Comparison of ENCODE assay signal across 10 mouse cellular contexts in the genomic region with DNA sequence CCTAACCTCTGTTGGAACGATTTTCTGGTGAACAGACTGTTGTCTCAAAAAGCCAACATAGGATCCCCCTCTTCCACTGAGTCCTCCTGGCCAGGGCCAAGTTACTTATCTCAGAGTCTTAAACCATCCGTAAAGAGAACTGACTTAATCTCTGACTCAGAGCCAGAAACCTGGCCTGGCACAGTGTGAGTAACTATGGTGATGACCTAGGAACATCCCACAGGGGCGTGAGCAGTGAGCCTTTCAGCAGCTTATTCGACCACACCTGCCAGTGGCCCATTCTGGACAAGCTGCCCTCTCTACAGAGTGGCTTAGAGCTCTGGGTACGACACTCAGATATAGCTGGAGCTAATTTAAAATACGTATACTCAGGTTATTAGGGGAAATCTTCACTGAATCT. TPM values are rescaled to one million over a fixed set of nuclear protein-coding genes. Genes with fewer than 3 reads are reported as not detected.
DNase-seq lines count a peak whose midpoint lies in the region; ATAC-seq and TF ChIP-seq lines count a peak whose summit lies in the region.
"Had no signal": no experiment of that assay in that cellular context is flagged by ENCODE, and none has a peak within 500 bp of the region (broad histone marks: within the 10 kb centered on the region; RNA-seq: fewer than 3 reads in every experiment).

No protein-coding gene starts in this region.

- WGBS in cerebellum, adult 2 months: 29% methylated on average over 6 of the region's 6 CpGs
- WGBS in midbrain, embryonic 14.5 days: 42% methylated on average over 6 of the region's 6 CpGs
- 58% methylated on average over 6 of the region's 6 CpGs for WGBS in midbrain, embryonic 10.5 days
- 31% methylated on average over 6 of the region's 6 CpGs for WGBS in kidney, adult 2 months

- H3K4me1 ChIP-seq in cerebellum, adult 2 months (ENCODE audit: control insufficient read depth, insufficient read depth, low read length): peaks cover 7% of the 10 kb centered on the region
- H3K4me1 ChIP-seq in midbrain, embryonic 14.5 days (ENCODE audit: control insufficient read depth, insufficient read depth, low read length): no peaks in the 10 kb centered on the region
- H3K4me1 ChIP-seq in midbrain, embryonic 10.5 days: peaks cover 16% of the 10 kb centered on the region
- peaks cover 12% of the 10 kb centered on the region; the same call in 1 of the 2 replicates for H3K4me1 ChIP-seq in kidney, adult 2 months (ENCODE audit: control insufficient read depth, insufficient read depth, low read length)

- intact Hi-C loops in left cerebral cortex, postnatal 25 days (cut with DNase I): no loop called here

- DNase-seq in cerebellum, adult 2 months: peak; percentile 25 to 52
- no peak for DNase-seq in cerebellum, adult 9-10 months
- DNase-seq in midbrain, embryonic 14.5 days: peak; percentile 39
- DNase-seq in midbrain, embryonic 10.5 days (ENCODE audit: low spot score): no peak
- DNase-seq in kidney, adult 2 months: peak; percentile 66
- DNase-seq in retina, postnatal 7 days (ENCODE audit: low read depth, low spot score): peak; percentile 31
- no peak for DNase-seq in frontal cortex, postnatal 36 days (ENCODE audit: low spot score in 2 of 2)
- DNase-seq in left cerebral cortex, postnatal 25 days (ENCODE audit: low spot score in 2 of 2): no peak
- DNase-seq: gastrocnemius, postnatal 25 days; liver had no signal

- no peak for TF ChIP-seq CTCF in cerebellum, adult 2 months (IDR thresholded peaks at IDR 0.05; ENCODE audit: borderline replicate concordance, insufficient read depth, low read depth, low read length)
- no peak for TF ChIP-seq CTCF in kidney, adult 2 months (conservative IDR thresholded peaks at IDR 0.05; ENCODE audit: insufficient read depth, insufficient read length, low read depth, low read length)

- H3K9ac ChIP-seq in midbrain, embryonic 14.5 days (replicated peaks; ENCODE audit: low read length): no peak overlapping the region

- no peak overlapping the region for H3K27ac ChIP-seq in cerebellum, adult 2 months (ENCODE audit: insufficient read depth, low read length)
- no peak overlapping the region for H3K27ac ChIP-seq in midbrain, embryonic 14.5 days (replicated peaks; ENCODE audit: low read depth, low read length)
- no peak overlapping the region for H3K27ac ChIP-seq in midbrain, embryonic 10.5 days (replicated peaks)
- H3K27ac ChIP-seq in kidney, adult 2 months (ENCODE audit: insufficient read depth, low read depth, low read length): no peak overlapping the region

- no peak for TF ChIP-seq POLR2A in cerebellum, adult 2 months (IDR thresholded peaks at IDR 0.05; ENCODE audit: borderline replicate concordance, insufficient read depth, low read length)
- TF ChIP-seq POLR2A in kidney, adult 2 months (IDR thresholded peaks at IDR 0.05; ENCODE audit: low read depth, low read length): no peak

- no peaks in the 10 kb centered on the region for H3K27me3 ChIP-seq in cerebellum, adult 2 months (ENCODE audit: control insufficient read depth, insufficient read depth, low read length)
- no peaks in the 10 kb centered on the region for H3K27me3 ChIP-seq in midbrain, embryonic 14.5 days (ENCODE audit: control insufficient read depth, insufficient read depth, low read length)
- no peaks in the 10 kb centered on the region for H3K27me3 ChIP-seq in midbrain, embryonic 10.5 days (ENCODE audit: low read depth, poor library complexity, severe bottlenecking)
- no peaks in the 10 kb centered on the region for H3K27me3 ChIP-seq in kidney, adult 2 months (replicated peaks; ENCODE audit: control insufficient read depth, insufficient read depth, low read length)

- H3K4me2 ChIP-seq in midbrain, embryonic 14.5 days (ENCODE audit: low read length): no peak overlapping the region

- no peaks in the 10 kb centered on the region for H3K36me3 ChIP-seq in midbrain, embryonic 14.5 days (ENCODE audit: control insufficient read depth, insufficient read depth, low read length)
- H3K36me3 ChIP-seq in midbrain, embryonic 10.5 days: peaks cover 86% of the 10 kb centered on the region
- H3K36me3 ChIP-seq in kidney, adult 2 months (ENCODE audit: control insufficient read depth, insufficient read depth, low read length): peaks cover 2% of the 10 kb centered on the region

- no peaks in the 10 kb centered on the region for H3K9me3 ChIP-seq in midbrain, embryonic 14.5 days (ENCODE audit: control insufficient read depth, low read length)
- no peaks in the 10 kb centered on the region; the same call in 1 of the 2 replicates for H3K9me3 ChIP-seq in midbrain, embryonic 10.5 days (replicated peaks)

- no peak overlapping the region for H3K4me3 ChIP-seq in cerebellum, adult 2 months (replicated peaks; ENCODE audit: insufficient read depth, low read depth, low read length)
- no peak overlapping the region for H3K4me3 ChIP-seq in midbrain, embryonic 14.5 days (replicated peaks; ENCODE audit: low read depth, low read length)
- no peak overlapping the region for H3K4me3 ChIP-seq in midbrain, embryonic 10.5 days
- H3K4me3 ChIP-seq in kidney, adult 2 months (ENCODE audit: insufficient read depth, low read depth, low read length): no peak overlapping the region

- no peak for ATAC-seq in midbrain, embryonic 14.5 days (ENCODE audit: low FRiP score, low TSS enrichment)

RNA-seq across cellular contexts. Expression of gene C1qtnf9, which starts 41.8 kb away (rescaled TPM):
- polyA plus RNA-seq in cerebellum, adult 2 months (2012; rRNA removed): 0.27 and 0.34 TPM in 2 replicates
- polyA plus RNA-seq in midbrain, embryonic 14.5 days (2014; fragmentation: Nextera tagmentation; extraction: Ambion mirVana): not detected in 2 replicates
- 0.06 and 0.09 TPM in 2 replicates for polyA plus RNA-seq in midbrain, embryonic 10.5 days (2016; fragmentation: Nextera tagmentation; extraction: Ambion mirVana)
- 1.4 and 2.0 TPM in 2 replicates for polyA plus RNA-seq in kidney, adult 2 months (2012; rRNA removed)
- under 1 TPM; 0.34 to 0.48 TPM for total RNA-seq in left cerebral cortex, postnatal 25 days (2021)

RNA-seq across cellular contexts. Expression of gene Mipep, which starts 58.3 kb away (rescaled TPM):
- polyA plus RNA-seq in cerebellum, adult 2 months (2012; rRNA removed): 17.9 and 19.4 TPM in 2 replicates
- 15.7 and 21.3 TPM in 2 replicates for polyA plus RNA-seq in midbrain, embryonic 14.5 days (2014; fragmentation: Nextera tagmentation; extraction: Ambion mirVana)
- 21.9 and 25.4 TPM in 2 replicates for polyA plus RNA-seq in midbrain, embryonic 10.5 days (2016; fragmentation: Nextera tagmentation; extraction: Ambion mirVana)
- polyA plus RNA-seq in kidney, adult 2 months (2012; rRNA removed): 18.6 and 20.0 TPM in 2 replicates
- 10 to 100 TPM; 24.7 to 25.7 TPM for total RNA-seq in left cerebral cortex, postnatal 25 days (2021)

Comparison
In these comparisons a context has a peak if more than half of its experiments do, and no peak if none do; other contexts are left out.
1. DNase-seq: peak in cerebellum, adult 2 months (2 of 2), midbrain, embryonic 14.5 days (single experiment), kidney, adult 2 months (single experiment) and retina, postnatal 7 days (single experiment); none in cerebellum, adult 9-10 months (single experiment), midbrain, embryonic 10.5 days (single experiment), frontal cortex, postnatal 36 days (0 of 2) and left cerebral cortex, postnatal 25 days (0 of 2).